Mouse (Mus musculus): ENCODE measurements at regions not wholly inside any gene's neighbourhood (a gene's known extent, or its start where the extent isn't known, plus 50 kb on each side); places are given as distances from the start of the nearest gene placed in this dataset.
"Not testable (repeated sequence)": the region's sequence is repeated elsewhere in the genome, so short reads cannot be mapped to it uniquely, and the experiment has no call there.

GRCm38 (mm10) chr3:134330943-134331342 is 94.7 kb downstream of the Cxxc4 start:
- DNase-seq, result no peak

- DNase-seq, result no peak
Observed at GRCm38 (mm10) chr3:134331499-134332153, 95.3 kb downstream of the Cxxc4 start.

DNA sequence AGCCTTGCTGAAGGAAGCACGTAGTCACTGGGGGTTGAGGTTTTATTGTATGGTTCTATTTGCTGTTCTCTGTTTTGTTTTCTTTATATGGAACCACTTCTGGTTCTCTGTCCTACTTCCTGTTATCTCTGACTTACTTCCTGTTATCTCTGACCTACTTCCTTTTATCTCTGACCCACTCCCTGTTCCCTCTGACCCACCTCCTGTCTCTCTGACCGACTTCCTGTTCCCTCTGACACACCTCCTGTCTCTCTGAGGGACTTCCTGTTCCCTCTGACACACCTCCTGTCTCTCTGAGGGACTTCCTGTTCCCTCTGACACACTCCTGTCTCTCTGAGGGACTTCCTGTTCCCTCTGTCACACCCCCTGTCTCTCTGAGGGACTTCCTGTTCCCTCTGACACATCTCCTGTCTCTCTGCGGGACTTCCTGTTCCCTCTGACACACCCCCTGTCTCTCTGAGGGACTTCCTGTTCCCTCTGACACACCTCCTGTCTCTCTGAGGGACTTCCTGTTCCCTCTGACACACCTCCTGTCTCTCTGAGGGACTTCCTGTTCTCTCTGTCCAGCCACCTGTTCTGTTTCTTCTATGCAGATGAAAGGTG is 102.9 kb downstream of the Cxxc4 start:
- not testable (repeated sequence) for DNase-seq

DNA sequence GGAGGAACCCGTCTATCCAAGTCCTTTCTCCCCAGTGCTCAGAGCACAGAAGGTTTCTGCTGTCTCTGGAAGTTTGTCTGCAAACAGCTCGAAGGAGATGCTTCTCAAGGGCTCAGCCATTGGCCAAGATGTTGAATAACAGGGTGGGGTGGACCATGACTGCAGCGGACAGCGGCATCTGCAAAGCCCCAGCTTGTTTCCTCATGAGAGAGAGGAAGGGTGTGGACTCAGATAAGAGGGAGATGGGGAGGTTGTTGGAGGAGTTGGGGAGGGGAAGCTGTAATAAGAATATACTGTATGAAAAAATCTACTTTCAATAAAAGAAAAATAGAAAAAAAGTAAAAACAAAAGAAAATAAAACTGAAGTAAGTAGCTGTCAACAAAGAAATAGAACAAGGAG is 129.7 kb downstream of the Cxxc4 start:
- DNase-seq, result no peak

DNA sequence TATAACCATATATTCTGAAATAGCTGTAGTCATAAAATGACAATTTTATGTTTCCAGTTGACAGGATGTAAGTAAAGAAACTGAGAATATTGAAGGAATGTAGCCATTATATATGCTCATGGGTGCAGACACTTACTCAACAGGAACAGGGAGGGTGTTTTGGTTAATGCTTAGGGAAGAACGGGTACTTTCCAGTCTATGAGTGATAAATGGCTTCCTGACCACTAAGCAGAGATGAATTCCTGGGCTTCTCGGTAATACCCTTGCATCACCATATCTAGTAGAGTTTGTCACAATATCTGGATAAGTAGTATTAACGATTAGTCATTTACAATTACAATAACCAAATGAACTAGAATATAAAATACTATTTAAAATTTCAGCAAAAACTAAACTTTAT is 130.5 kb downstream of the Cxxc4 start:
- DNase-seq, result no peak

DNA sequence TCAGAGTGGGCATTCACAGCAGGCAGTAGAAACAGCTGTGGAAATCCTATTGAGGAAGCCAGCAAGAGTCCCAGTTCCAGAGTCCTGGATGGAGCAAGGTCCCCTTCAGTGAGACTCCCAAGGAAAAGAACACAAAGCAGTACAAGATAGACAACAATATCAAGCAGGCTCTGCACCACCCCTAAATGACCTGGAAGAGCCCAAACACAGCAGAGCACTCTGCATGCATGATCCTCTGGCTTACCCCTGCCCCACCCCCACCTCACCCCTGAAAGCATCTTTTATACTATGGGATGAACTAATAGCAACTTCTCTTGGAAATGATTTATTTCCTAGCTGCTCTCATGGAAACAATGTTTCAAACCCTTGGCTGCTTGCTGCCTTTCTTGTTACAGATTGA is 132.3 kb downstream of the Cxxc4 start:
- DNase-seq, result no peak

DNA sequence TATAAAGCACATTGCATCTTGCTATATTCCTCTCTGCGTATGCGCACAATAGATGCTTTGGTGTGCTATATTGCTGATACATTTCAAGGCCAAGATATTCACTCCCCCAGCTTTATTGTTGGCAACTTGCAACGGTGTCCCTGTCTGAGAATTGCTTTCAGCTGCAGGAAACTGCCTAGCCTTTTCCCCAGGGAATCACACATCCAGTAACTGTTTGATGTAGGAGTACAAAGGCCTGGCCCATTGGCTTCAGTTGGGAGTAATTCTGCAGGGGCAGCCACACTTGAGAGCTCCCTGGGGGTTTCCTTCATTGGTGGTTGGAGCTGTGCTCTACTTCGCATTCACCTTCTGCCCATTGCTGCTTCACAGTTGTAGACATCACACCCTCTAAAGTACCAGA is 132.8 kb downstream of the Cxxc4 start:
- no peak for DNase-seq

DNA sequence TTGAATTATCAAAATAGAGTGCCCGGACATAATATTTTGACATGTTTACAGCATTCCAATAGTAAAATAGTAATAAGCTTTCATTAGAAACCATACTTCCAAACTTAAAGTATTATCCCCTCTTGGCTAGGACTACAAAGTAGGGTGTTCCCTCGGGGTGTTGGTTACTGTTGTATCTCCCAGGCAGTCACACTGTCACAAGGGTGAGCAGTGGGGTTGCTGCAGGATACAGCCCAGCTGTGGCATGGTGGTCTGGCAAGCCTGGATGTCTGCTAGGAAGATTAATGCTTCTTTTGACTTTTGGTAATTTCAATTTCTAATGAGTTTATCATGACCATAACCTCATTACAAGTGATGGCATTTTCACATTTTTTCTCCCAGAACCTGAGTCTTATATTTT is 143.3 kb downstream of the Cxxc4 start:
- no peak for DNase-seq

DNA sequence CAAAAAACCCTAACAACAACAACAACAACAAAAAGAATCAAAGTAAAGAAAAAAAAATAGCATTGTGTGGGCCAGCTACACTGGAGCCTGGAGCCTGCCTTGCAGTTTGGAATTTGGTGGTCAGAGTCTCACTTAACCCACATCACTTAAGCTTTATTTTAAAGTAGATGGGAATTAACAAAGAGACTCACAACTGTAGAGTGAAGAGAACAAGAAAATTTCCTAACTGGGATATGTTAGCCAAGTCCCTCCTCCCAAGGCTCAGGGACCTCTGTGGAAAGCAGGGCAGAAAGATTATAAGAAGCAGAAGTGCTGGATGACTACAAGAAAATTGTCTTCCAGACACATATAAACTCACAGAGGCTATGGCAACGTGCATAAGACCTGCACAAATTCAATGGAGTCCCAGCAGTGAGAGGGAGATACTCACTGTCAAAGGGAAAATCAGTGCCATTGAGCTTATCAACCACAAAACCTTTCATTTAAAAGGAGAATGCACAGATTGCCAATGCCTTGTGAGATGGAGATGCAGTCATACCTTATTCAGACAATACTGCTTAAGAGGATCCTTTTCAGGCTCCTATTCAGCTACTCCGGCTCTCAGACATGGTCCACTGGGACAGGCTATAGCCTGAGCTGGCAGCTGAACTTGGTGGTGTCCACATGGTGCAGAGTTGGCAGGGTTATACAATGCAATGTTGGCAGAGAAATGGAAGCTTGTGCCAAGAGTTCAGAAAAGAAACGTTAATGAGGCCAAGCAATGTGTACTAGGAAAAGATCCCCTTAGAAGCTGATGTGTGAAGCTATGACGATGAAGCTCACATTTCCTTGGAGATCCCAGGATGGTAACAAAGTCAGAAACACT is 154.4 kb downstream of the Cxxc4 start:
- DNase-seq, result peak; percentile 4

- DNase-seq, result no peak
Observed at GRCm38 (mm10) chr3:134400395-134401090, 164.3 kb downstream of the Cxxc4 start.

DNA sequence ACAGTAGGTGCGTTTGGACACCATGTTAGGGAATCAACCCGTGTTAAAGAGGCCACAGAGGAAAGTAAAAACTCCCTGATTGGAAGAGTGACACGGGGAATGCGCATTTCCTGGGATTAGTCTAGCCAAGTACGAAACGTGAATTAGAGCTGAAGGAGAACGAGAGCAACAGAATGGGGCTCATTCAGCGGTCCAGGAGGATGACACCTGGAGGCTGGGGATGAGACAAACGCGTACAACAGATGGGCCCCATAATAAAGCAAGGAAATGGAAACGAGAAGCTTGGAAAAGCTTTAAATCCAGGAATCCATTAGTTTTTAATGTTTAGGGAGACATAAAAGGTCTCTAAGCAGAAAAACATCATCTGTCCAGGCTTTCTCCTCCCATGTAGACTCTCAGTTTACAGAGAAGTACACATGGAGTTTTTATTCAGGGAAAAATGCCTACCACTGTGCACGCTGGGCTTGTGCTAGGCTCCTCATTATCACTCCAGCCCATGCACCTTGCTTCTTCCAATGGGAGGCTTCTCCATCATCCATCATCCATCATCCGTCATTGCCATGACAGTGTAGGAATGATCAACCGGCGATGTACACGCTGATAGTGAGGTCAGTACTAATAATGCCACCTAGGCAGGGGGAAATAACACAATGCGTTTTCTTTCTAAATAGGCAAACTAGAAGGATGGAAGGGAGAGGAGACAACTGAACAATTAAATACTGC is 179.5 kb downstream of the Cxxc4 start:
- no peak for DNase-seq

DNA sequence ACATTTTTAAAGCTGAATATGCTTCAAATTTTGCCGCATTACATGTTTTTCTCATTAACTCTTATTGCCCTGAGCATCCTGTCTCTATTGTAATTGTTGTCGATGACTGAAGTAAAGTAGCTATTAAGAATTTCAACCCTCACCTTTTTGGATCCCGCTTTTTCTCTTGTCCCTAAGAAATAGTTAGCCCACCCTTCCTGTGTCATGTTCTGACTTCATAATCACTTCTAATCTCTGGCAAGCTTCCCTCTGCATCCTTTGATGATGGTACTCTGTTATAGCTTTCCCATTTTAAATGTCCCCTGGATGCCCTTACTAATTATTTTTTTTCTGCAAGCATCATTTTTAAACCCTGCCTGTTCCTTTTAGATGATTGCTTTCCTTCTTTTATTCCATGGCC is 191.3 kb downstream of the Cxxc4 start:
- no peak for DNase-seq

GRCm38 (mm10) chr3:134466611-134467010 is 230.3 kb downstream of the Cxxc4 start:
- no peak for DNase-seq

DNA sequence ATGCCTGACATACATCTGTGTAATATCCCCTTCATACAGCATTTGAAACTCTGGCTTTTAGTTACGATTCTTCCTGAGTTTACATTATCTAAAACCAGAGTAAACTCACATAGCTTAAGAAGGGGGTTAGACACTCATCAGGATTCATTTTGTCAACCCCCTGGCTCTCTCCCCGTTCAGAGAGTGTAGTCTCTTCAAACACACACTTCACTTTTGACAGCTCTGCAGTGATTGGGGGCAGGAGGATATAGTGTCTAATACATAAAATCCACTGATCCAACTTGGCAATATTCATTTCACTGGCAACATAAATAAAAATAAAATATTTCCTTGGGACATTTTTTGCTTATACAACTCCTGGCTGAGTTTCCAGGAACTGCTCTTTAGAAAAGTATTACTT is 251.0 kb downstream of the Cxxc4 start:
- DNase-seq, result no peak

- DNase-seq, result no peak
Observed at GRCm38 (mm10) chr3:134489966-134490543, 253.8 kb downstream of the Cxxc4 start.

DNA sequence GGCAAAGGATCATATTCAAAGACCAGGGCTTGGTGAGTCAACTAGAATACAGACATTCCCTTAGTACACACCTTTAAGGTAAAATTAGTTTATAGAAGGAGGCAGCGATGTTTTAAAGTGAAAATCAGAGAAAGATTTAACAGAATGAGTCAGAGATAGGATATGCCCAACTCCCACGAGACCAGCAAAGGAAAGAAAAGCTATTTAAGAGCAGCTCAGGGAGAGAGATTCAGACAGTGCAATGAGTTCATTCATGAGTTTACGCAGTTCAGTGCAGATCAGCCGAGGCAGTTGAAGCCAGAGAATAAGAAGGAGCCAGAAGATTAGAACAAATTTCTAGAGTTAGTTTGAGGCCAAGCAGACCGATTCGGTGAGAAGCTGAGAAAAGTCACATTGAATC is 273.4 kb downstream of the Cxxc4 start:
- DNase-seq, result no peak

DNA sequence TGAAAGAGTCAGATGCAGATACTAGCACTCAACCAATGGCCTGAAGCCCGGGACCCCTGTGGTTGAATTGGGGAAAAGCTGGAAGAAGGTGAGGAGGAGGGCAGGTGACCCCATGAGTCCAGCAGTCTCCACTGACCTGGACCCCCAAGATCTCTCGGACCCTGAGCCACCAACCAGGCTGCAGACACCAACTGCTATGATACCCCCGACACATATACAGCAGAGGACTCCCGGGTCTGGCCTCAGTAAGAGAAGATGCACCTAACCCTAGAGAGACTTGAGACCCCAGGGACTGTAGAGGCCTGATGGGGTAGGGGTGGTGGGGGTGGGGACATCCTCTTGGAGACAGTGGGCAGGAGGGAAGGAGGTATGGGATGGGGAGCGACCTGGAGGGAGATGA is 289.5 kb downstream of the Cxxc4 start:
- DNase-seq, result no peak

GRCm38 (mm10) chr3:134560144-134560543 is 268.7 kb upstream of the Tacr3 start:
- no peak for DNase-seq

DNA sequence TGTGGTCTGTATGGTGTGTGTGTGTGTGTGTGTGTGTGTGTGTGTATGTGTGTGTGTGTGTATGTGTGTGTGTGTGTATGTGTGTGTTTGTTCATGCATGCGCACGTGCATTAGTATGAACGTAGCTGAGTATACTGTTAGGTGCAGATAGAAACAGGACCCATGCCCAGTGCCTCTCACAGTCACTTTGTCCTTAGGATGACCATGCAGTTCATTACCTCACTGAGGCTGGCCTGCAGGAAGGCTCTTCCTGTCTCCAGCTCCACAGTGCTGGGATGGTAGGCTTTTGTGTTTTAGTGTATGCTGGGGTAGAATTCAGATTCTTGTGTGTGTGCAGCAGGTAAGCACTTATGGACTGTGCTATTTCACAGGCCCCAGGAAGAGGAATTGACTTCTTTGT is 250.0 kb upstream of the Tacr3 start:
- DNase-seq, result no peak

GRCm38 (mm10) chr3:134588630-134589029 is 240.2 kb upstream of the Tacr3 start:
- DNase-seq, result no peak

GRCm38 (mm10) chr3:134602919-134603318 is 225.9 kb upstream of the Tacr3 start:
- DNase-seq, result no peak

- DNase-seq, result no peak
Observed at GRCm38 (mm10) chr3:134605356-134605771, 223.4 kb upstream of the Tacr3 start.

Measured in kidney, adult 11 months (tissue).